ENCODE assay signal across 9 mouse cellular contexts in genomic region chr4:134880041-134880440, GRCm38 (mm10). TPM values are rescaled to one million over a fixed set of nuclear protein-coding genes. Genes with fewer than 3 reads are reported as not detected.
DNase-seq lines count a peak whose midpoint lies in the region; ATAC-seq and TF ChIP-seq lines count a peak whose summit lies in the region.
"Had no signal": no experiment of that assay in that cellular context is flagged by ENCODE, and none has a peak within 500 bp of the region (broad histone marks: within the 10 kb centered on the region; RNA-seq: fewer than 3 reads in every experiment).

No protein-coding gene starts in this region.

- H3K9ac ChIP-seq in CH12.LX (ENCODE audit: insufficient read depth, low read depth): no peak overlapping the region
- H3K9ac ChIP-seq in forebrain, embryonic 12.5 days: peak overlapping the region; percentile 36; the same call in 1 of the 2 replicates
- H3K9ac ChIP-seq in midbrain, postnatal 0 days (replicated peaks; ENCODE audit: low read length, poor library complexity, severe bottlenecking): no peak overlapping the region

- H3K79me2 ChIP-seq in CH12.LX (replicated peaks; ENCODE audit: control insufficient read depth, extremely low read depth, insufficient read depth, poor library complexity, severe bottlenecking): no peaks in the 10 kb centered on the region

- WGBS in cerebellum, adult 2 months: 47% methylated on average over 6 of the region's 6 CpGs
- WGBS in forebrain, embryonic 12.5 days: 35% methylated on average over 6 of the region's 6 CpGs
- 34% methylated on average over 6 of the region's 6 CpGs for WGBS in midbrain, postnatal 0 days

- H3K27me3 ChIP-seq in cerebellum, adult 2 months (ENCODE audit: control insufficient read depth, insufficient read depth, low read length): no peaks in the 10 kb centered on the region
- no peaks in the 10 kb centered on the region for H3K27me3 ChIP-seq in CH12.LX (replicated peaks)
- peaks cover 4% of the 10 kb centered on the region; the same call in 1 of the 2 replicates for H3K27me3 ChIP-seq in forebrain, embryonic 12.5 days
- no peaks in the 10 kb centered on the region for H3K27me3 ChIP-seq in midbrain, postnatal 0 days (ENCODE audit: insufficient read depth, low read length)

- dilution Hi-C loops in CH12.LX (cut with MboI; ENCODE audit: extremely low pct_ligation_motif_present, extremely low pct_unique_long_range_greater_than_20kb, low sequenced_read_pairs): no loop called here

- in situ Hi-C loops in CH12.LX (cut with MboI; ENCODE audit: low pct_ligation_motif_present, low pct_unique_long_range_greater_than_20kb, low sequenced_read_pairs): no loop called here

- no peak for ATAC-seq in forebrain, embryonic 12.5 days (ENCODE audit: low FRiP score)
- no peak for ATAC-seq in midbrain, postnatal 0 days (ENCODE audit: low FRiP score)
- no peak for ATAC-seq in activated CD4-positive, CD25-positive, alpha-beta regulatory T cell, adult 4 months

- no peak for TF ChIP-seq EP300 in CH12.LX (IDR thresholded peaks at IDR 0.05; ENCODE audit: low read length)

- no peak for DNase-seq in cerebellum, adult 2 months
- no peak for DNase-seq in cerebellum, adult 9-10 months
- DNase-seq in CH12.LX (ENCODE audit: extremely low read depth): peak; percentile 34
- DNase-seq in kidney, postnatal 4 days: peak; percentile 37 to 48
- DNase-seq in midbrain, postnatal 0 days (ENCODE audit: low spot score): no peak
- DNase-seq in urinary bladder, postnatal 14 days (ENCODE audit: low spot score): no peak

- no peak for TF ChIP-seq POLR2A in cerebellum, adult 2 months (IDR thresholded peaks at IDR 0.05; ENCODE audit: borderline replicate concordance, insufficient read depth, low read length)
- TF ChIP-seq POLR2A in CH12.LX (IDR thresholded peaks at IDR 0.05; ENCODE audit: low read depth, low read length): no peak

- H3K9me3 ChIP-seq in CH12.LX (replicated peaks; ENCODE audit: low read length): no peaks in the 10 kb centered on the region
- no peaks in the 10 kb centered on the region for H3K9me3 ChIP-seq in forebrain, embryonic 12.5 days
- H3K9me3 ChIP-seq in midbrain, postnatal 0 days (ENCODE audit: low read length): no peaks in the 10 kb centered on the region

- no peak for TF ChIP-seq RAD21 in CH12.LX (IDR thresholded peaks at IDR 0.05; ENCODE audit: low read depth, low read length)

- H3K27ac ChIP-seq in cerebellum, adult 2 months (ENCODE audit: insufficient read depth, low read length): no peak overlapping the region
- no peak overlapping the region for H3K27ac ChIP-seq in CH12.LX (ENCODE audit: insufficient read depth, low read depth)
- H3K27ac ChIP-seq in forebrain, embryonic 12.5 days: no peak overlapping the region
- H3K27ac ChIP-seq in midbrain, postnatal 0 days (ENCODE audit: low read depth, low read length): no peak overlapping the region

- H3K4me1 ChIP-seq in cerebellum, adult 2 months (ENCODE audit: control insufficient read depth, insufficient read depth, low read length): 0 out of 2 replicates have a peak, but pooled peaks cover 4% of the 10 kb centered on the region
- H3K4me1 ChIP-seq in CH12.LX (ENCODE audit: control insufficient read depth in 1 of 2, insufficient read depth in 2 of 2): peaks cover 6 to 20% of the 10 kb centered on the region in 2 experiments; a peak in 3 of 4 replicates
- H3K4me1 ChIP-seq in forebrain, embryonic 12.5 days: peaks cover 9% of the 10 kb centered on the region
- H3K4me1 ChIP-seq in midbrain, postnatal 0 days (ENCODE audit: insufficient read depth, low read length): no peaks in the 10 kb centered on the region

- H3K4me2 ChIP-seq in CH12.LX (ENCODE audit: insufficient read depth, low read depth, poor library complexity, severe bottlenecking): peak overlapping the region; percentile 22; the same call in 1 of the 2 replicates
- H3K4me2 ChIP-seq in forebrain, embryonic 12.5 days: peak overlapping the region; percentile 63
- H3K4me2 ChIP-seq in midbrain, postnatal 0 days (ENCODE audit: low read depth, low read length, poor library complexity, severe bottlenecking): peak overlapping the region; percentile 59

- no peak overlapping the region for H3K4me3 ChIP-seq in cerebellum, adult 2 months (replicated peaks; ENCODE audit: insufficient read depth, low read depth, low read length)
- H3K4me3 ChIP-seq in CH12.LX (replicated peaks in 1 of 3; ENCODE audit: low read depth in 2 of 3, low read length in 2 of 3, poor library complexity in 1 of 3): peak overlapping the region in 2 of 3 experiments; percentile 49 to 54
- peak overlapping the region; percentile 34 for H3K4me3 ChIP-seq in forebrain, embryonic 12.5 days (replicated peaks)
- peak overlapping the region; percentile 18; the same call in 1 of the 2 replicates for H3K4me3 ChIP-seq in midbrain, postnatal 0 days (ENCODE audit: low read depth, low read length)

- peak; percentile 62; the same call in 1 of the 2 replicates for TF ChIP-seq CTCF in cerebellum, adult 2 months (IDR thresholded peaks at IDR 0.05; ENCODE audit: borderline replicate concordance, insufficient read depth, low read depth, low read length)
- TF ChIP-seq CTCF in CH12.LX (conservative IDR thresholded peaks at IDR 0.05 in 1 of 2, IDR thresholded peaks at IDR 0.05 in 1 of 2; ENCODE audit: low read depth in 2 of 2, low read length in 2 of 2): peak; percentile 18 to 43; a peak in 2 of 4 replicates
- TF ChIP-seq CTCF in midbrain, postnatal 0 days (IDR thresholded peaks at IDR 0.05): peak; percentile 61

- no peaks in the 10 kb centered on the region for H3K36me3 ChIP-seq in CH12.LX (replicated peaks in 1 of 2; ENCODE audit: control insufficient read depth in 1 of 2, insufficient read depth in 1 of 2, low read length in 1 of 2)
- H3K36me3 ChIP-seq in forebrain, embryonic 12.5 days (replicated peaks): no peaks in the 10 kb centered on the region
- H3K36me3 ChIP-seq in midbrain, postnatal 0 days (ENCODE audit: insufficient read depth, low read length): no peaks in the 10 kb centered on the region

TF ChIP-seq in CH12.LX, 34 proteins besides CTCF, POLR2A, EP300 and RAD21 (continues in another document):
- TF ChIP-seq USF1 (IDR thresholded peaks at IDR 0.05; ENCODE audit: low read depth, low read length): no peak
- no peak for TF ChIP-seq RCOR1 (conservative IDR thresholded peaks at IDR 0.05; ENCODE audit: low read depth, low read length)
- TF ChIP-seq TCF12 (IDR thresholded peaks at IDR 0.05; ENCODE audit: low read depth, low read length): no peak
- TF ChIP-seq SIN3A (IDR thresholded peaks at IDR 0.05; ENCODE audit: low read length): no peak
- TF ChIP-seq PAX5 (IDR thresholded peaks at IDR 0.05; ENCODE audit: low read length): no peak
- no peak for TF ChIP-seq MAX (IDR thresholded peaks at IDR 0.05; ENCODE audit: low read length)
- no peak for TF ChIP-seq HCFC1 (IDR thresholded peaks at IDR 0.05; ENCODE audit: low read depth, low read length)

RNA-seq across cellular contexts. Expression of gene Rhd, which starts 15.7 kb away (rescaled TPM):
- polyA plus RNA-seq in cerebellum, adult 2 months (2012; rRNA removed): 1.0 and 1.1 TPM in 2 replicates
- 0.92 and 1.1 TPM in 2 replicates for total RNA-seq in CH12.LX (2012; rRNA removed)
- 0.82 and 1.3 TPM in 2 replicates for total RNA-seq in CH12.LX (2014; rRNA removed)
- polyA plus RNA-seq in CH12.LX (2012; ENCODE audit: insufficient read length, low read depth): 0.79 and 1.1 TPM in 2 replicates
- polyA plus RNA-seq in forebrain, embryonic 12.5 days (2016; fragmentation: Nextera tagmentation; extraction: Ambion mirVana): 6.0 and 7.5 TPM in 2 replicates
- 1.4 and 1.5 TPM in 2 replicates for total RNA-seq in midbrain, postnatal 0 days (2014; rRNA removed)
- polyA plus RNA-seq in midbrain, postnatal 0 days (2015; fragmentation: Nextera tagmentation; extraction: Ambion mirVana): 0.98 and 1.5 TPM in 2 replicates
- 1 to 10 TPM in 1 of 2 experiments, not detected in 1; 4.8 TPM for polyA plus RNA-seq in activated CD4-positive, CD25-positive, alpha-beta regulatory T cell, adult 4 months (2017; shearing (Covaris generic))
- total RNA-seq: layer of hippocampus, adult 18-20 months had no signal

RNA-seq across cellular contexts. Expression of gene Maco1, which starts 26.9 kb away (rescaled TPM):
- polyA plus RNA-seq in cerebellum, adult 2 months (2012; rRNA removed): 46.4 and 47.7 TPM in 2 replicates
- total RNA-seq in CH12.LX (2012; rRNA removed) (15.8 and 16.6 TPM in 2 replicates), CH12.LX (2014; rRNA removed) (17.3 and 19.6 TPM in 2 replicates)
- 19.8 and 22.3 TPM in 2 replicates for polyA plus RNA-seq in CH12.LX (2012; ENCODE audit: insufficient read length, low read depth)
- polyA plus RNA-seq in forebrain, embryonic 12.5 days (2016; fragmentation: Nextera tagmentation; extraction: Ambion mirVana): 76.8 and 79.9 TPM in 2 replicates
- 62.8 and 82.4 TPM in 2 replicates for total RNA-seq in midbrain, postnatal 0 days (2014; rRNA removed)
- polyA plus RNA-seq in midbrain, postnatal 0 days (2015; fragmentation: Nextera tagmentation; extraction: Ambion mirVana): 69.1 and 79.1 TPM in 2 replicates
- polyA plus RNA-seq in activated CD4-positive, CD25-positive, alpha-beta regulatory T cell, adult 4 months (2017; shearing (Covaris generic)): 1 to 10 TPM; 3.0 to 5.0 TPM

RNA-seq across cellular contexts. Expression of gene Tmem50a, which starts 34.8 kb away (rescaled TPM):
- 105 and 111 TPM in 2 replicates for polyA plus RNA-seq in cerebellum, adult 2 months (2012; rRNA removed)
- total RNA-seq in CH12.LX (2012; rRNA removed) (84.8 and 95.8 TPM in 2 replicates), CH12.LX (2014; rRNA removed) (131 and 132 TPM in 2 replicates)
- 114 and 133 TPM in 2 replicates for polyA plus RNA-seq in CH12.LX (2012; ENCODE audit: insufficient read length, low read depth)
- polyA plus RNA-seq in forebrain, embryonic 12.5 days (2016; fragmentation: Nextera tagmentation; extraction: Ambion mirVana): 138 and 139 TPM in 2 replicates
- total RNA-seq in midbrain, postnatal 0 days (2014; rRNA removed): 165 and 206 TPM in 2 replicates
- polyA plus RNA-seq in midbrain, postnatal 0 days (2015; fragmentation: Nextera tagmentation; extraction: Ambion mirVana): 251 and 262 TPM in 2 replicates
- 100 to 1,000 TPM; 555 to 571 TPM for polyA plus RNA-seq in activated CD4-positive, CD25-positive, alpha-beta regulatory T cell, adult 4 months (2017; shearing (Covaris generic))

RNA-seq across cellular contexts. Expression of gene Rsrp1, which starts 43.4 kb away (rescaled TPM):
- 478 and 508 TPM in 2 replicates for polyA plus RNA-seq in cerebellum, adult 2 months (2012; rRNA removed)
- total RNA-seq in CH12.LX (2012; rRNA removed) (61.3 and 71.9 TPM in 2 replicates), CH12.LX (2014; rRNA removed) (51.2 and 62.7 TPM in 2 replicates)
- 69.4 and 86.8 TPM in 2 replicates for polyA plus RNA-seq in CH12.LX (2012; ENCODE audit: insufficient read length, low read depth)
- polyA plus RNA-seq in forebrain, embryonic 12.5 days (2016; fragmentation: Nextera tagmentation; extraction: Ambion mirVana): 478 and 490 TPM in 2 replicates
- 109 and 115 TPM in 2 replicates for total RNA-seq in midbrain, postnatal 0 days (2014; rRNA removed)
- polyA plus RNA-seq in midbrain, postnatal 0 days (2015; fragmentation: Nextera tagmentation; extraction: Ambion mirVana): 319 and 323 TPM in 2 replicates
- polyA plus RNA-seq in activated CD4-positive, CD25-positive, alpha-beta regulatory T cell, adult 4 months (2017; shearing (Covaris generic)): 100 to 1,000 TPM; 271 to 367 TPM

RNA-seq across cellular contexts. Expression of gene Syf2, which starts 50.7 kb away (rescaled TPM):
- 95.4 and 99.7 TPM in 2 replicates for polyA plus RNA-seq in cerebellum, adult 2 months (2012; rRNA removed)
- 59.2 and 63.5 TPM in 2 replicates for total RNA-seq in CH12.LX (2012; rRNA removed)
- total RNA-seq in CH12.LX (2014; rRNA removed): 77.1 and 93.8 TPM in 2 replicates
- 76.1 and 89.0 TPM in 2 replicates for polyA plus RNA-seq in CH12.LX (2012; ENCODE audit: insufficient read length, low read depth)
- 77.9 and 83.6 TPM in 2 replicates for polyA plus RNA-seq in forebrain, embryonic 12.5 days (2016; fragmentation: Nextera tagmentation; extraction: Ambion mirVana)
- 39.8 and 45.3 TPM in 2 replicates for total RNA-seq in midbrain, postnatal 0 days (2014; rRNA removed)
- polyA plus RNA-seq in midbrain, postnatal 0 days (2015; fragmentation: Nextera tagmentation; extraction: Ambion mirVana): 69.4 and 70.7 TPM in 2 replicates
- 100 to 1,000 TPM; 188 to 213 TPM for polyA plus RNA-seq in activated CD4-positive, CD25-positive, alpha-beta regulatory T cell, adult 4 months (2017; shearing (Covaris generic))

Comparison
In these comparisons a context has a peak if more than half of its experiments do, and no peak if none do; other contexts are left out.
1. DNase-seq: peak in CH12.LX (single experiment) and kidney, postnatal 4 days (2 of 2); none in cerebellum, adult 2 months (0 of 2), cerebellum, adult 9-10 months (single experiment), midbrain, postnatal 0 days (single experiment) and urinary bladder, postnatal 14 days (single experiment).
2. Peak in every context shown above with its lines, with median percentiles within 50 percentile points of each other: CTCF ChIP-seq and H3K4me2 ChIP-seq.